ENCODE assay signal across 8 mouse cellular contexts in the genomic region with DNA sequence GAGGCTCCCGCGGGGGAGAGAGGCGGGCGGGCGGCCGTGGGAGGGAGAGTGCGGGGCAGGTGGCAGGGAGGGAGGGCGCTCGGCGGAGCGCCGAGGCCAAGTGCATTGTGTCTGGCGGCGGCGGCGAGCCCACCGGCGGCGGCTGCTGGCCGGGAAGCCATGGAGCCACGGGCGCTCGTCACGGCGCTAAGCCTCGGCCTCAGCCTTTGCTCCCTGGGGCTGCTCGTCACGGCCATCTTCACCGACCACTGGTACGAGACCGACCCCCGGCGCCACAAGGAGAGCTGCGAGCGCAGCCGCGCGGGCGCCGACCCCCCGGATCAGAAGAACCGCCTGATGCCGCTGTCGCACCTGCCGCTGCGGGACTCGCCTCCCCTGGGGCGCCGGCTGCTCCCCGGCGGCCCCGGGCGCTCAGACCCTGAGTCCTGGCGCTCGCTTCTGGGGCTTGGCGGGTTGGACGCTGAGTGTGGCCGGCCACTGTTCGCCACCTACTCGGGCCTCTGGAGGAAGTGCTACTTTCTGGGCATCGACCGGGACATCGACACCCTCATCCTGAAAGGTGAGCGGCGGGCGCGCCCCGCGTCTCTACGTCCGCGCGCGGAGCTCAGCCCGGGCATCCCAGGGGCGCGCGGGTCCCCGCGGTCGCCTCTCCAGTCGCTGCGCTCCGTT. TPM values are rescaled to one million over a fixed set of nuclear protein-coding genes. Genes with fewer than 3 reads are reported as not detected.
DNase-seq lines count a peak whose midpoint lies in the region; ATAC-seq and TF ChIP-seq lines count a peak whose summit lies in the region.
"Had no signal": no experiment of that assay in that cellular context is flagged by ENCODE, and none has a peak within 500 bp of the region (broad histone marks: within the 10 kb centered on the region; RNA-seq: fewer than 3 reads in every experiment).

A gene (plus strand): TSS at position 103 of the 669 bp plus-strand sequence.

- no peaks in the 10 kb centered on the region for H3K36me3 ChIP-seq in ES-E14 (ENCODE audit: control insufficient read depth, insufficient read depth, low read length, poor library complexity, severe bottlenecking)
- H3K36me3 ChIP-seq in hindbrain, embryonic 11.5 days (ENCODE audit: control insufficient read depth, insufficient read depth, low read length): no peaks in the 10 kb centered on the region
- H3K36me3 ChIP-seq in limb, embryonic 11.5 days (ENCODE audit: control insufficient read depth, insufficient read depth, low read length): no peaks in the 10 kb centered on the region
- H3K36me3 ChIP-seq in midbrain, embryonic 15.5 days (replicated peaks): no peaks in the 10 kb centered on the region

- peak within 1 kb of the TSS; percentile 60; the same call in 1 of the 2 replicates for H3K9ac ChIP-seq in ES-E14 (ENCODE audit: insufficient read depth, low read depth, low read length, poor library complexity, severe bottlenecking)
- peak within 1 kb of the TSS; percentile 88 for H3K9ac ChIP-seq in hindbrain, embryonic 11.5 days (ENCODE audit: low read depth, low read length)
- peak within 1 kb of the TSS; percentile 70 for H3K9ac ChIP-seq in limb, embryonic 11.5 days (ENCODE audit: low read length)
- H3K9ac ChIP-seq in midbrain, embryonic 15.5 days: peak within 1 kb of the TSS; percentile 93

- H3K27ac ChIP-seq in ES-E14 (ENCODE audit: insufficient read depth, low read depth, low read length, poor library complexity, severe bottlenecking): no peak within 1 kb of the TSS
- peak within 1 kb of the TSS; percentile 86 for H3K27ac ChIP-seq in hindbrain, embryonic 11.5 days (ENCODE audit: low read depth, low read length)
- H3K27ac ChIP-seq in limb, embryonic 11.5 days (replicated peaks; ENCODE audit: low read depth, low read length): no peak within 1 kb of the TSS
- peak within 1 kb of the TSS; percentile 86 for H3K27ac ChIP-seq in midbrain, embryonic 15.5 days

- 0% methylated on average over 39 of the region's 84 CpGs for WGBS in hindbrain, embryonic 11.5 days
- WGBS in limb, embryonic 11.5 days: under 1% methylated on average over 72 of the region's 84 CpGs
- under 1% methylated on average over 83 of the region's 84 CpGs for whole genome bisulfite sequencing in midbrain, embryonic 15.5 days

- in situ Hi-C loops in ES-E14 (cut with MboI; ENCODE audit: low sequenced_read_pairs in 2 of 2, unreplicated experiment in 2 of 2): no loop called here

- peak within 1 kb of the TSS; percentile 77 to 83 for H3K4me3 ChIP-seq in ES-E14 (ENCODE audit: insufficient read depth in 1 of 2, low read depth in 1 of 2, low read length in 2 of 2, poor library complexity in 1 of 2, severe bottlenecking in 1 of 2)
- peak within 1 kb of the TSS; percentile 83 for H3K4me3 ChIP-seq in hindbrain, embryonic 11.5 days (ENCODE audit: low read depth, low read length)
- H3K4me3 ChIP-seq in limb, embryonic 11.5 days (ENCODE audit: low read depth, low read length): peak within 1 kb of the TSS; percentile 71
- H3K4me3 ChIP-seq in midbrain, embryonic 15.5 days: peak within 1 kb of the TSS; percentile 71
- H3K4me3 ChIP-seq: erythroblast, embryonic 14.5 days had no signal

- H3K9me3 ChIP-seq in ES-E14 (ENCODE audit: control insufficient read depth, insufficient read depth, low read depth, low read length): no peaks in the 10 kb centered on the region
- no peaks in the 10 kb centered on the region for H3K9me3 ChIP-seq in hindbrain, embryonic 11.5 days (ENCODE audit: control insufficient read depth, low read length)
- no peaks in the 10 kb centered on the region for H3K9me3 ChIP-seq in limb, embryonic 11.5 days (ENCODE audit: control insufficient read depth, low read length)
- H3K9me3 ChIP-seq in midbrain, embryonic 15.5 days: no peaks in the 10 kb centered on the region

- peaks cover 2% of the 10 kb centered on the region; the same call in 1 of the 2 replicates for H3K27me3 ChIP-seq in hindbrain, embryonic 11.5 days (ENCODE audit: control insufficient read depth, insufficient read depth, low read length)
- peaks cover 8% of the 10 kb centered on the region; the same call in 1 of the 2 replicates for H3K27me3 ChIP-seq in limb, embryonic 11.5 days (ENCODE audit: control insufficient read depth, insufficient read depth, low read length)
- no peaks in the 10 kb centered on the region for H3K27me3 ChIP-seq in midbrain, embryonic 15.5 days (replicated peaks)

- DNase-seq in ES-E14 (ENCODE audit: low read depth, low spot score) (peak; percentile 25), R1 (ENCODE audit: low read depth, low spot score) (peak; percentile 55)
- DNase-seq in embryo, embryonic 11 days: peak; percentile 63
- peak; percentile 66 for DNase-seq in hindbrain, embryonic 11.5 days (ENCODE audit: low spot score)
- DNase-seq in limb, embryonic 11.5 days (ENCODE audit: low spot score): peak; percentile 64

- no peaks in the 10 kb centered on the region for H3K4me1 ChIP-seq in ES-E14 (ENCODE audit: control insufficient read depth in 2 of 2, insufficient read depth in 2 of 2, low read length in 2 of 2, poor library complexity in 1 of 2)
- no peaks in the 10 kb centered on the region; the same call in 1 of the 2 replicates for H3K4me1 ChIP-seq in hindbrain, embryonic 11.5 days (replicated peaks; ENCODE audit: control insufficient read depth, insufficient read depth, low read length)
- H3K4me1 ChIP-seq in limb, embryonic 11.5 days (ENCODE audit: control insufficient read depth, insufficient read depth, low read length): no peaks in the 10 kb centered on the region
- H3K4me1 ChIP-seq in midbrain, embryonic 15.5 days: peaks cover 14% of the 10 kb centered on the region

- peak within 1 kb of the TSS; percentile 93 for H3K4me2 ChIP-seq in hindbrain, embryonic 11.5 days (replicated peaks; ENCODE audit: low read depth, low read length)
- peak within 1 kb of the TSS; percentile 99 for H3K4me2 ChIP-seq in limb, embryonic 11.5 days (ENCODE audit: low read depth, severe bottlenecking)
- peak within 1 kb of the TSS; percentile 81 for H3K4me2 ChIP-seq in midbrain, embryonic 15.5 days

- peak; percentile 82 for ATAC-seq in hindbrain, embryonic 11.5 days (ENCODE audit: low FRiP score)
- ATAC-seq in limb, embryonic 11.5 days (ENCODE audit: insufficient number of reproducible peaks, low FRiP score, low TSS enrichment, low read depth): peak; percentile 54; the same call in 1 of the 2 replicates
- ATAC-seq in midbrain, embryonic 15.5 days (replicated peaks): peak; percentile 81
- no peak for ATAC-seq in activated CD4-positive, CD25-positive, alpha-beta regulatory T cell, adult 4 months

TF ChIP-seq in ES-E14, 5 proteins besides CTCF, POLR2A, EP300 and RAD21:
- TF ChIP-seq CHD2 (IDR thresholded peaks at IDR 0.05; ENCODE audit: low read depth, low read length) (no peak), ZC3H11A (IDR thresholded peaks at IDR 0.05; ENCODE audit: borderline replicate concordance, low read depth, low read length) (no peak), ZNF384 (IDR thresholded peaks at IDR 0.05; ENCODE audit: low read depth, low read length) (no peak), HCFC1 (IDR thresholded peaks at IDR 0.05; ENCODE audit: borderline replicate concordance, insufficient read depth, low read length) (peak; percentile 22; the same call in 1 of the 2 replicates), MAFK (IDR thresholded peaks at IDR 0.05; ENCODE audit: insufficient read depth, low read depth, low read length) (no peak)

RNA-seq across cellular contexts. Expression of the gene that starts here (rescaled TPM):
- total RNA-seq in ES-E14 (2012; rRNA removed): 0.40 and 0.53 TPM in 2 replicates
- polyA plus RNA-seq in hindbrain, embryonic 11.5 days (2014; fragmentation: Nextera tagmentation; extraction: Ambion mirVana): 17.0 and 19.8 TPM in 2 replicates
- polyA plus RNA-seq in limb, embryonic 11.5 days (2014; fragmentation: Nextera tagmentation; extraction: Ambion mirVana): 5.3 and 6.9 TPM in 2 replicates
- 23.5 and 24.7 TPM in 2 replicates for polyA plus RNA-seq in midbrain, embryonic 15.5 days (2015; fragmentation: Nextera tagmentation; extraction: Ambion mirVana)
- not detected for polyA plus RNA-seq in activated CD4-positive, CD25-positive, alpha-beta regulatory T cell, adult 4 months (2017; shearing (Covaris generic))
- polyA plus RNA-seq: erythroblast, embryonic 14.5 days had no signal

Comparison
In these comparisons a context has a peak if more than half of its experiments do, and no peak if none do; other contexts are left out.
1. Peak in DNase-seq, H3K4me3 ChIP-seq and H3K9ac ChIP-seq in ES-E14; RNA of the gene not detected or under 1 TPM.
2. H3K27ac ChIP-seq: peak in hindbrain, embryonic 11.5 days (single experiment) and midbrain, embryonic 15.5 days (single experiment); none in ES-E14 (single experiment) and limb, embryonic 11.5 days (single experiment).
3. Peak in every context shown above with its lines, with median percentiles within 50 percentile points of each other: DNase-seq, H3K4me3 ChIP-seq, H3K9ac ChIP-seq and H3K4me2 ChIP-seq.